Mouse (Mus musculus) layer of hippocampus, adult 18-20 months (tissue): ENCODE data around the gene Ncmap. TPM values are rescaled to one million over a fixed set of nuclear protein-coding genes. Genes with fewer than 3 reads are reported as not detected.

ENCODE experiments used
- DNase-seq, 2 experiments: peaks; one replicate each; pipeline ENCODE4 v3.0.0; 2022; ENCODE audit warnings: low spot score in 2 of 2
- microRNA-seq, 2 experiments: library from miRNA; unstranded; fragments of <30 nt; microRNA quantifications; one replicate each; pipeline ENCODE4 v1.2.0; 2021
- total RNA-seq, 2 experiments: library from RNA; stranded (reverse); gene quantifications; 2 replicates each; pipeline ENCODE4 v1.2.3; 2021

Gene Ncmap
- total RNA-seq, 2 experiments from 2014 or later: 0.23 to 0.37 TPM

GRCm38 (mm10) chr4:135353066-135353793 lies 44.8 kb downstream of the Ncmap start, which contains the start of gene Srrm1:
TSS of gene Srrm1 (minus strand) at chr4:135353321.
- DNase-seq: peak; percentile 98 to 99

- DNase-seq: no peak
These were observed 45.5 kb downstream of the Ncmap start for GRCm38 (mm10) chr4:135352326-135353065.

GRCm38 (mm10) chr4:135337376-135337942 lies 60.6 kb downstream of the Ncmap start:
- no peak for DNase-seq

- DNase-seq: no peak
These were observed 62.0 kb downstream of the Ncmap start for GRCm38 (mm10) chr4:135336023-135336357.

GRCm38 (mm10) chr4:135335327-135336022 lies 62.6 kb downstream of the Ncmap start:
- DNase-seq: no peak

GRCm38 (mm10) chr4:135326469-135326868 lies 71.6 kb downstream of the Ncmap start:
- no peak for DNase-seq

- DNase-seq: peak in 1 of 2 experiments; percentile 65
These were observed 72.0 kb downstream of the Ncmap start for GRCm38 (mm10) chr4:135326046-135326445.

- no peak for DNase-seq
These were observed 75.0 kb downstream of the Ncmap start for GRCm38 (mm10) chr4:135323021-135323420.

Small RNA genes within 50 kb of the gene (microRNA-seq; reads per million reads assigned to microRNA genes)
- 305 to 323 reads per million in 2 experiments for gene Mir700

Other genes starting within 250 kb of the Ncmap start
- 10 to 100 TPM; 40.1 to 40.2 TPM for gene Clic4, start 125.4 kb downstream of the Ncmap start, total RNA-seq
- gene Srrm1, start 44.9 kb downstream of the Ncmap start, total RNA-seq: 100 to 1,000 TPM; 117 to 138 TPM
- gene Rcan3, start 35.6 kb upstream of the Ncmap start, total RNA-seq: 10 to 100 TPM; 24.1 to 25.9 TPM
- gene Stpg1, start 96.6 kb upstream of the Ncmap start, total RNA-seq: 1 to 10 TPM; 1.7 to 3.5 TPM
- 10 to 100 TPM; 87.9 to 89.0 TPM for gene Nipal3, start 96.8 kb upstream of the Ncmap start, total RNA-seq
- under 1 TPM; 0.48 to 0.79 TPM for gene Grhl3, start 175.4 kb upstream of the Ncmap start, total RNA-seq